Mouse (Mus musculus): Measurements from ENCODE around the gene Paqr5. TPM values are rescaled to one million over a fixed set of nuclear protein-coding genes. Genes with fewer than 3 reads are reported as not detected.

Paqr5 gene
- polyA plus RNA-seq, 1 experiment from 2014 or later: 0.48 TPM

DNA sequence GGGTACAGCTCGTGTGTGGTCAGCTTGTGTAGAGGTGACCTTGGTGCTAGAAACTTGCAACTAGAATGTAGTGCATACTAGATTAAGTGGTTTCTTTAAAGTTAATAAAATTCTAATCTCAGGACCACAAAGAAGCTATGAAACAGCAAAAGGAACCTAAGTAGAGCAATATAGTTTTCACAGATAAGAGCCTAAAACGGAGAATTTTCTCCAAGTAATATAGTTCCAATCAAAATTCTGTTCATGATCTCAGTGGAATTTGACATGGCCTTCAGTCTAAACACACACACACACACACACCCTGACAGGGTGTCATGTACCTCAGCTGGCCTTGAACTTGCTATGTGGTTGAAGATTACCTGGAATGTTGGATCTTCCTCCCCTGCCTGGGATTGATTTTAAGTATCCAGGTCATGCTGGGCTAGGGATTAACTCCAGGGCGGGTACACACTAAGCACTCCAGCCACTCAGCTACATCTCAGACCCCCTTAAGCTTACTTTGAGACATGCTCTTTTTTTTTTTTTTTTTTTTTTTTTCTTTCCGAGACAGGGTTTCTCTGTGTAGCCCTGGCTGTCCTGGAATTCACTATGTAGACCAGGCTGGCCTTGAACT lies 111.2 kb downstream of the Paqr5 start:
- peak overlapping the region; percentile 74 for H3K4me2 ChIP-seq (replicated peaks)
- H3K27ac ChIP-seq (replicated peaks): peak overlapping the region; percentile 93
- ATAC-seq (ENCODE audit: low FRiP score, low read depth): no peak
- H3K9me3 ChIP-seq: no peaks in the 10 kb centered on the region
- peak overlapping the region; percentile 53; the same call in 1 of the 2 replicates for H3K9ac ChIP-seq (replicated peaks)
- WGBS: 40% methylated on average over 4 of the region's 4 CpGs
- peaks cover 63% of the 10 kb centered on the region for H3K36me3 ChIP-seq
- no peaks in the 10 kb centered on the region for H3K27me3 ChIP-seq
- peaks cover 18% of the 10 kb centered on the region for H3K4me1 ChIP-seq
- H3K4me3 ChIP-seq: peak overlapping the region; percentile 93

DNA sequence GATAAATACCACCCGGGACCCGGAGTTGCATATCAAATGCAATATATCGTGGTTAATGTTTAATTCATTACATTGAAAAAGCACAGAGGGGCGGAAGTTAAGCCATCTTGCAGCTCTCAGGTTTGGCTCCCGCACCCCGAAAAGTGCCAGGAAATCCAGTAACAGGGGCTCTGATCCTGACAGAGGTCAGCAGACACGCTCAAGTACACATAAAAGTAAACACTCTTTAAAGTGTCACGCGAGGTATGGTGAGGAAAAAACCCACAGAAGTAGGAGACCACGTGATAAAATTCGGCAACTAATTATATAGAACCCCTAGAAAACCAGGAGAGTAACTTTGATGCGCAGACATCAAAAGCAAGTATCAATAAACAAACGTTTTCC lies 111.7 kb downstream of the Paqr5 start:
- Histone ChIP-seq H3K4me3 (peak overlapping the region; percentile 93), H3K9ac (replicated peaks) (peak overlapping the region; percentile 53), H3K27me3 (no peaks in the 10 kb centered on the region), H3K9me3 (no peaks in the 10 kb centered on the region), H3K4me1 (peaks cover 18% of the 10 kb centered on the region), H3K27ac (replicated peaks) (peak overlapping the region; percentile 93), H3K36me3 (peaks cover 57% of the 10 kb centered on the region), H3K4me2 (replicated peaks) (peak overlapping the region; percentile 74)
- 3% methylated on average over 13 of the region's 13 CpGs for WGBS
- ATAC-seq (ENCODE audit: low FRiP score, low read depth): no peak

DNA sequence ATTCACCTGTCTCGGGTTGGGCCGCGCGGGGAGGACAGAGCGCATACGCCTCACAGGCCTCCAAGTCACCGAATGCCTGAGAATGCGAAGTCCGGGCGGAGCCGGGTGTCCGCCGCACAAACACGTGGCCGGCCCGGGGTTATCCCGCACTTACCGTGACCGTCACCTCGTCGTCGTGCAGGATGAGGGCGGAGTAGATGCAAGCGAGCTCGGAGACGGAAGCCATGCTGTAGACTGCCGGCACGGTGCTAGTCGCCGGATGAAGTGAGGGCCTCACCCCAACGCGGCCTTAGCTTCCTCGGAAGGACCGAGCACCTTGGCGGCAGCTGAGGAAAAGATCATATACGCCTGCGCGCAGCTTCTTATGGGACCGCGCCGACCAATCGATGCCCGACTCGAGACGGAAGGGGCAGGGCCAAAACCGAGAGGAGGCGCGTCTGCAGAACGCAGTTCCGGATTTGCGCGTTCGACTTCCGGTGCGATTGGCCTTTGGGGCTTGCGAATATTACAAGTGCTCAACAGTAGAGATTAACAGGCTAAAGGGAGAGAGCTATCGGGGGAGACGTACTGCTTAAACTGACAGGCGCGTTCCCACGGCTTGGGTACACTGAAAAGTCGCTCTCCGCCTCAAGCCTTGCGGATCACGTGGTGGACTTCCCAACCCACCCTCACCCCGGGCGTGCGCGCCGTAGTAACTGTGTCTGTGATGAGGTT lies 112.3 kb downstream of the Paqr5 start, which contains the start of gene Rplp1:
TSS of gene Rplp1 (minus strand) at position 340 of the 714 bp plus-strand sequence.
- no peaks in the 10 kb centered on the region for H3K9me3 ChIP-seq
- peak within 1 kb of the TSS; percentile 93 for H3K4me3 ChIP-seq
- ATAC-seq (ENCODE audit: low FRiP score, low read depth): peak; percentile 95
- H3K4me2 ChIP-seq (replicated peaks): peak within 1 kb of the TSS; percentile 74
- H3K27me3 ChIP-seq: no peaks in the 10 kb centered on the region
- peaks cover 18% of the 10 kb centered on the region for H3K4me1 ChIP-seq
- H3K36me3 ChIP-seq: peaks cover 51% of the 10 kb centered on the region
- WGBS: under 1% methylated on average over 70 of the region's 70 CpGs
- peak within 1 kb of the TSS; percentile 81 for H3K9ac ChIP-seq (replicated peaks)
- H3K27ac ChIP-seq (replicated peaks): peak within 1 kb of the TSS; percentile 93

DNA sequence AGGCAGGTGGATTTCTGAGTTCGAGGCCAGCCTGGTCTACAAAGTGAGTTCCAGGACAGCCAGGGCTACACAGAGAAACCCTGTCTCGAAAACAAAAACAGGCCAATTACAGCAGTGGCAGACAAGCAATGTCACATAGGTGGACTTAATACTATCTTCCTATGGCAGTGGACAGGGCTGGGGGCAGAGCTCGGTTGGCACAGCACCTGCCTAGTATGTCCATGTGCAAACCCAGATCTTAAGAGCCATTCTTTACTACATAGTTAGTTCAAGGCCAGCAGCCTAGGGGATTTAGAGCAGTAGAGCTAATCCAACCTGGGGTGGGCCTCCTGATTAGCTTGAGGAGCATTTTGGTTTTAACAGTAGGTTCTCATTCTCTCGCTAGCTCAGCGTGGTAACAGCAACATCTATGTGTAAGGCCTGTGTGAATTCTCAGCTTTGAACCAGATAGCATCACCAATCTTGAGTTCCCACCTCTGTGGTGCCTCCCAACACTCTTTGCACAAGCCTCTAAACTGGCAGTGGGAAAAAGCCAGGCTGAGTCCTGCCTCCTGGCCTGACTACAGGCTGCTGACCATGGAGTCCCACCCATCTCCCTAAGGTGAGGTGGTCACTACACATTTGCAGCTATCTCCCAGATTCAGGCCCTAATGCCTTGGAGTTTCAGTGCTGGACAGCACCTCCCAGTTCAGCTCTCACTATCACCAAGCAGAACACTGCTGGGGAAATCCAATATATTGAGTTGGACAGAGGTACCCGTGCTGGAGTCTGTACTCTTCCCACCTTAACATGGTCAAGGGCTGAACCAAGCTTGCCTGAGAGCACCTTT lies 115.1 kb downstream of the Paqr5 start:
- Histone ChIP-seq H3K4me2 (replicated peaks) (no peak overlapping the region), H3K4me1 (peaks cover 18% of the 10 kb centered on the region)
- 53% methylated on average over 6 of the region's 6 CpGs for WGBS

DNA sequence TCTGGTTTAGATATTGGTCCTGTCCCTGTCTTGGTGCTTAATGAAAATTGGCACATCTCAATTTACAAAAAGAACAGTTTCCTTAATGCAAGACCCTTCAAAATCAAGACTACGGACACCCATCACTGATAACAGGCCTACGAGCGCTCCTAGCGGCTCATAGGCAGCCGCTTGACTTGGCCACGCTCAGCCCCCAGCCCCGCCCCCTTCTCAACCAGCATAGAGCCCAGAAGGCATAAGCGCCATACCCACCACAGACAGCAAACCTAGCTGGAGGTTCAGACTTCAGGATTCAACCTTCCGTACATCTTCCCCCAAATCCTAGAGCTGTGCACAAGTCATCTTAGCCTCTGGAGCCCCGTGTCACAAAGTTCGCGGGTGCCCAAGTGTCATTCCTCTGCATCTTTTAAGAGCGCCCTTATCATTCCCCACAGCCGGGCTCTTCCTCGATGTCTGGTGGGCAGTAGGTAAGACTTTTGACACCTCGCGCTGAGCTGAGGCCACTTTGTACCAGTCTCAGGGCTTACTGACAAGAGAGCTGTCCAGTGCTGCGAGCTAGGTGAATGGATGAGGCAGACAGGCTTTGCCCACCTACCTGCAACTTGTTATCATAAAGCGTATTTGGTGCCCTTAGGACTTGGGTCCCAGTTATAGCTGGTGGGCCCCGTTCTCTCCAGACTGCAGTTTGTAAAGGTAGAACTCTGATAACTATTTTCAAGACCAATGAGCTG lies 116.0 kb downstream of the Paqr5 start:
- H3K27me3 ChIP-seq: no peaks in the 10 kb centered on the region
- peaks cover 18% of the 10 kb centered on the region for H3K4me1 ChIP-seq
- no peak overlapping the region for H3K27ac ChIP-seq (replicated peaks)
- no peaks in the 10 kb centered on the region for H3K9me3 ChIP-seq
- H3K4me2 ChIP-seq (replicated peaks): no peak overlapping the region
- WGBS: 49% methylated on average over 20 of the region's 20 CpGs
- H3K36me3 ChIP-seq: peaks cover 26% of the 10 kb centered on the region
- ATAC-seq (ENCODE audit: low FRiP score, low read depth): no peak
- H3K4me3 ChIP-seq: no peak overlapping the region
- no peak overlapping the region for H3K9ac ChIP-seq (replicated peaks)

More for the DNA sequence above, 115.1 kb downstream of the Paqr5 start:
- ATAC-seq (ENCODE audit: low FRiP score, low read depth): no peak
- Histone ChIP-seq H3K27me3 (no peaks in the 10 kb centered on the region), H3K4me3 (no peak overlapping the region), H3K27ac (replicated peaks) (no peak overlapping the region), H3K36me3 (peaks cover 26% of the 10 kb centered on the region), H3K9me3 (no peaks in the 10 kb centered on the region), H3K9ac (replicated peaks) (no peak overlapping the region)

DNA sequence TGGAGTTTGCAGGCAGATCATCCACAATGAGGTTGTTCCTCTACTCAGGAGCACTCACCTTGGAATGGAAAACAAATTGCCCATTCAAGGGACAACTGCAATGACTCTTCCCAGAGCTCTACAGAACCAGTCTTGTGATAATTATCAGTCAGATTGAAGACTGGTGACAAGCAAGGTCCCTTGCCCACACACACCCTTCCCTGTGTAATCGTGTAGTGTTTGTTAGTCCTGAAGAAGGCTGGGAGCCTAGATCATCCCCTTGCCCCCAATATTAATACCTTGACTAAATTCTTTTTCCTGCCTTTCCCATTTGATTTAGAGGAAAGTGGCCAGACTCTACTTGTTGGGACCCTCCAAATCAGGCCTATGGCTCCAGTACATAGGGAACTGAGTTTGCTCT lies 117.0 kb downstream of the Paqr5 start:
- WGBS: 96% methylated on average over 1 of the region's 1 CpGs
- no peak overlapping the region for H3K27ac ChIP-seq (replicated peaks)
- H3K36me3 ChIP-seq: peaks cover 26% of the 10 kb centered on the region
- H3K27me3 ChIP-seq: no peaks in the 10 kb centered on the region
- ATAC-seq (ENCODE audit: low FRiP score, low read depth): no peak
- peaks cover 13% of the 10 kb centered on the region for H3K4me1 ChIP-seq
- no peaks in the 10 kb centered on the region for H3K9me3 ChIP-seq
- no peak overlapping the region for H3K4me3 ChIP-seq
- no peak overlapping the region for H3K4me2 ChIP-seq (replicated peaks)
- no peak overlapping the region for H3K9ac ChIP-seq (replicated peaks)

DNA sequence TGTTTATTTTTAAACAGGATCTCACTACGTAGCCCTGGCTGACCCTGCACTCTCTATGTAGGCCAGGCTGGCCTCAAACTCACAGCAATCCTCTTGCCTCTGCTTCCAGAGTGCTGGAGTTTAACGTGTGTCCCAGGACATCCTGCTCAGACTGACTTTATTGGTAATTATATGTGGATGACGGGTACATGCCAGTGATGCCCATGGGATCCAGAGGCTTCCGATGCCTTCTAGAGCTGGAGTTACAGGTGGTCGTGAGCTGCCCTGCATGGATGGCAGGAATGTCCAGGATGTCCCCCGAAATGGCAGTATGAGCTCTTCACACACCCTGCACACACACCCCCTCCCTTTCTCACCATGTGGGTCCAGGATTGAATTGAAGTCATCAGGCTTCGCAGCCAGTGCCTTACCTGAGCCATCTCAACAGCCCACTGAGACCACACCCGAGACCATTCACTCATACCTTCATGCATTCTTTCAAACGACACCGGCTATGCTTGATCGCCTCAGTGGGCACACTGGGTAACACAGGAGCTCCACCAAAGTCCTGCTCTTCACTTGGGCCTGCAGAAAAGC lies 117.7 kb downstream of the Paqr5 start:
- H3K27ac ChIP-seq (replicated peaks): no peak overlapping the region
- H3K4me2 ChIP-seq (replicated peaks): no peak overlapping the region
- 91% methylated on average over 11 of the region's 11 CpGs for WGBS
- H3K4me3 ChIP-seq: no peak overlapping the region
- H3K9ac ChIP-seq (replicated peaks): no peak overlapping the region
- ATAC-seq (ENCODE audit: low FRiP score, low read depth): no peak
- H3K36me3 ChIP-seq: peaks cover 26% of the 10 kb centered on the region
- H3K27me3 ChIP-seq: no peaks in the 10 kb centered on the region
- peaks cover 13% of the 10 kb centered on the region for H3K4me1 ChIP-seq
- no peaks in the 10 kb centered on the region for H3K9me3 ChIP-seq

DNA sequence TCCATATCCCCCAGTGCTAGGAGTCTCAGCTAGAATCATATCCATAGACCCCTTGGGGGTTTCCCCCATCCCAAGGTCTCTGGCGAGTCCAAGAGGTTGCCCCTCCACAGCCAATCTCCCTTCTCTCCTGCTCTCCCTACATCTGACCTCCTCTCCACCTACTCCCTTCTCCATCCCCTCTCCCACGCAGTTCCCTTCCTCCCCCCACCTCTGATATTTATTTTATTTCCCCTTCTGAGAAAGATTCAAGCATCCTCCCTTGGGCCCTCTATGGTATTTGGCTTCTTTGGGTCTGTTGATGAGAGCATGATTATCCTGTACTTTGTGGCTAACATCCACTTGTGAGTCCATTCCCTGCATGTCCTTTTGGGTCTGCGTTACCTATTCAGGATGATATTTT lies 118.3 kb downstream of the Paqr5 start:
- 83% methylated on average over 3 of the region's 3 CpGs for WGBS
- H3K36me3 ChIP-seq: peaks cover 26% of the 10 kb centered on the region
- no peak for ATAC-seq (ENCODE audit: low FRiP score, low read depth)
- no peaks in the 10 kb centered on the region for H3K9me3 ChIP-seq
- no peak overlapping the region for H3K9ac ChIP-seq (replicated peaks)
- H3K27ac ChIP-seq (replicated peaks): no peak overlapping the region
- H3K27me3 ChIP-seq: no peaks in the 10 kb centered on the region
- peaks cover 10% of the 10 kb centered on the region for H3K4me1 ChIP-seq
- no peak overlapping the region for H3K4me3 ChIP-seq
- no peak overlapping the region for H3K4me2 ChIP-seq (replicated peaks)

DNA sequence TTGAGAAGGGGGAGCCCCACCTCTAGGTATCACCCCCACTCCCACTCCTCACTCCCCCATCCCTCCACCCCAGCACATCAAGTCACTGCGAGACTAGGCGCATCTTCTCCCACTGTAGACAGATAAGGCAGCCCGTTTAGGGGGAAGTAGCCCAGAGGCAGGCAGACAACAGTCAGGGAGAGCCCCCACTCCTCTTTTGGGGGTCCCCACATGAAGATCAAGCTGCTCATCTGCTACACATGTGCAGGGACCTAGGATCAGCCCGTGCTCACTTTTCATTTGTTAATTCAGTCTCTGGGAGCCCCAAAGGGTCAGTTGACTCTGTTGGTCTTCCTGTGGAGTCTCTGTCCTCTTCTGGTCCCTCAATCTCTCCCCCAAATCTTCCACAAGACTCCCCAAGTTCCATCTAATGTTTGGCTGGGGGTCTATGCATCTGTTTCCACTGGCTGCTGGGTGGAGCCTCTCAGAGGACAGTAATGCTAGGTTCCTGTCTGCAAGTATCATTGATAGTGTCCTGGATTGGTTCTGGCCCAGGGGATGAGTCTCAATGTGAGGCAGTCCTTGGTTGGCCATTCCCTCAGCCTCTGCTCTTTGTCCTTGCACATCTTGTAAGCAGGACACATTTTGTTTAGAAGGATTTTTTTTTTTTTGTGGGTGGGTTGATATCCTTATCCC lies 118.9 kb downstream of the Paqr5 start:
- H3K27me3 ChIP-seq: no peaks in the 10 kb centered on the region
- H3K4me1 ChIP-seq: peaks cover 4% of the 10 kb centered on the region
- WGBS: 94% methylated on average over 4 of the region's 4 CpGs
- H3K36me3 ChIP-seq: peaks cover 20% of the 10 kb centered on the region
- no peak overlapping the region for H3K9ac ChIP-seq (replicated peaks)
- no peaks in the 10 kb centered on the region for H3K9me3 ChIP-seq
- no peak overlapping the region for H3K4me2 ChIP-seq (replicated peaks)
- no peak overlapping the region for H3K4me3 ChIP-seq
- H3K27ac ChIP-seq (replicated peaks): no peak overlapping the region
- no peak for ATAC-seq (ENCODE audit: low FRiP score, low read depth)

DNA sequence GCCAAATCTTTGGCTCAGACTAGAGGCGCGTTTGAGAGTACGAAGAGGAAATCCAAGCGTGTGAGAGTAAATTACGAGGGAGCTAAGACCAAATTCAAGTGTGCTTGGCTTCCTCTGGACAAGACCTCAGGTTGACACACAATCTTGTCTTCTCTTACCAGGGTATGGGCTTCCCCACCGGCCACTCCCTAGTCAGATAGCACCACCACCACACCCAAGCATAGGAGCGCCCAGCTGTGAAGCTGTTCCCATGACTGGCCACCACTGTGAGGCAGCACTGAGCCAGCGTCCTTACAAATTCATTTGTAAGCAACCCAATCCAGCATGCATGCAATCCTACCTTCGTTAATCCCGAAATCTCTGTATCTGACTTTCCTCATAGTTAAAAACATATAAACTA lies 119.7 kb downstream of the Paqr5 start:
- H3K36me3 ChIP-seq: peaks cover 11% of the 10 kb centered on the region
- H3K4me1 ChIP-seq: peaks cover 7% of the 10 kb centered on the region
- no peak overlapping the region for H3K4me3 ChIP-seq
- WGBS: 66% methylated on average over 10 of the region's 10 CpGs
- no peak overlapping the region for H3K4me2 ChIP-seq (replicated peaks)
- H3K27ac ChIP-seq (replicated peaks): no peak overlapping the region
- H3K9me3 ChIP-seq: no peaks in the 10 kb centered on the region
- ATAC-seq (ENCODE audit: low FRiP score, low read depth): no peak
- H3K9ac ChIP-seq (replicated peaks): no peak overlapping the region
- H3K27me3 ChIP-seq: peaks cover 3% of the 10 kb centered on the region; the same call in 1 of the 2 replicates

DNA sequence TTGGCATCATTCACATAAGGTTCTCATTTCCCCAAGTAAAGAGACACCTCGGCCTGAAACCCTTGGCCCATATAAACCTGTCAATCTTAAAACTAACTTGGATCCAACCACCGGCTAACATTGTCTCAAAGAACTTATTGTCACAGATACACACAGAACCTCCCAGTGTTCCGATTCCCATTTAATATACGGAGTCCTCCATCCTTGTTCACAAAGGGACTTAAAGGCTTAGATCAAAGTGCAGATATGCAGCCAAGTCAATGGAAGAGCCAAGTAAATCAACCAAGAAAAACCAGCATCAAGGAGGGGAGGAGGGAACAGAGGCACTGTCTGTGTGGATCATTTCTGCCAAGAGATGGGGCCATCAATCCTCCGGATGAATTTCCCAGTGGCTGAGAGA lies 121.1 kb downstream of the Paqr5 start:
- Histone ChIP-seq H3K4me3 (no peak overlapping the region), H3K4me1 (peaks cover 13% of the 10 kb centered on the region), H3K9ac (replicated peaks) (no peak overlapping the region), H3K27me3 (peaks cover 14% of the 10 kb centered on the region), H3K9me3 (no peaks in the 10 kb centered on the region), H3K36me3 (no peaks in the 10 kb centered on the region), H3K27ac (replicated peaks) (no peak overlapping the region), H3K4me2 (replicated peaks) (no peak overlapping the region)
- no peak for ATAC-seq (ENCODE audit: low FRiP score, low read depth)
- 79% methylated on average over 5 of the region's 5 CpGs for WGBS

Data from midbrain, embryonic 12.5 days (tissue).